Mouse (Mus musculus): ENCODE measurements around the gene Klk1. TPM values are rescaled to one million over a fixed set of nuclear protein-coding genes. Genes with fewer than 3 reads are reported as not detected.

The Klk1 gene
- polyA plus RNA-seq, 1 experiment: not detected

DNA sequence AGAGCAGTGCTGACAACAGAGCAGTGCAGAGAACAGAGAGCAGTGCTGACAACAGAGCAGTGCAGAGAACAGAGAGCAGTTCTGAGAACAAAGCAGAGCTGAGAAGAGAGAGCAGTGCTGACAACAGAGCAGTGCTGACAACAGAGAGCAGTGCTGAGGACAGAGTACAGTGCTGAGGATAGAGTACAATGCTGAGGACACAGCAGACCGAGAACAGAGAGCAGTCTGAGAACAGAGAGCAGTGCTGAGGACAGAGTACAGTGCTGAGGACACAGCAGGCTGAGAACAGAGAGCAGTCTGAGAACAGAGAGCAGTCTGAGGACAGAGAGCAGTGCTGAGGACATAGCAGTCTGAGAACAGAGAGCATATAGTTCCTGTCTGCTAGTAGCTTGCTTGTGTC, 15.6 kb downstream of the Klk1 start:
- Histone ChIP-seq H3K79me2 (ENCODE audit: control insufficient read depth, insufficient read depth) (peaks cover 1% of the 10 kb centered on the region), H3K4me2 (ENCODE audit: low read depth) (no peak overlapping the region), H3ac (ENCODE audit: control insufficient read depth, insufficient read length) (no peak overlapping the region), H3K4me3 (no peak overlapping the region), H3K27me3 (ENCODE audit: control insufficient read depth, insufficient read depth, insufficient read length) (peaks cover 21% of the 10 kb centered on the region), H3K36me3 (ENCODE audit: control insufficient read depth, insufficient read depth) (no peaks in the 10 kb centered on the region)
- no peak for TF ChIP-seq MAX (IDR thresholded peaks at IDR 0.05; ENCODE audit: low read depth)
- no peak for TF ChIP-seq POLR2AphosphoS2 (IDR thresholded peaks at IDR 0.05; ENCODE audit: insufficient read length, low read depth)
- TF ChIP-seq SRF (IDR thresholded peaks at IDR 0.05; ENCODE audit: control insufficient read depth, insufficient read length, low read depth): no peak
- no peak for TF ChIP-seq USF1 (IDR thresholded peaks at IDR 0.05; ENCODE audit: low read depth)
- no peak for TF ChIP-seq E2F4 (IDR thresholded peaks at IDR 0.05; ENCODE audit: insufficient read depth)
- no peak for TF ChIP-seq CEBPB (IDR thresholded peaks at IDR 0.05; ENCODE audit: insufficient read depth, poor library complexity, severe bottlenecking)
- no peak for TF ChIP-seq REST (IDR thresholded peaks at IDR 0.05; ENCODE audit: insufficient read depth, insufficient read length)
- TF ChIP-seq MYOG (IDR thresholded peaks at IDR 0.05; ENCODE audit: control insufficient read depth in 1 of 3, insufficient read depth in 1 of 3, insufficient read length in 2 of 3, low read depth in 2 of 3): no peak
- no peak for TF ChIP-seq TCF3 (IDR thresholded peaks at IDR 0.05; ENCODE audit: insufficient read length, low read depth)
- no peak for TF ChIP-seq TCF12 (IDR thresholded peaks at IDR 0.05; ENCODE audit: insufficient read depth, poor library complexity, severe bottlenecking)
- no peak for TF ChIP-seq MYOD1 (IDR thresholded peaks at IDR 0.05; ENCODE audit: control insufficient read depth in 1 of 3, insufficient read length in 2 of 3, low read depth in 2 of 3)
- TF ChIP-seq POLR2A (IDR thresholded peaks at IDR 0.05; ENCODE audit: insufficient read length, low read depth): no peak

DNA sequence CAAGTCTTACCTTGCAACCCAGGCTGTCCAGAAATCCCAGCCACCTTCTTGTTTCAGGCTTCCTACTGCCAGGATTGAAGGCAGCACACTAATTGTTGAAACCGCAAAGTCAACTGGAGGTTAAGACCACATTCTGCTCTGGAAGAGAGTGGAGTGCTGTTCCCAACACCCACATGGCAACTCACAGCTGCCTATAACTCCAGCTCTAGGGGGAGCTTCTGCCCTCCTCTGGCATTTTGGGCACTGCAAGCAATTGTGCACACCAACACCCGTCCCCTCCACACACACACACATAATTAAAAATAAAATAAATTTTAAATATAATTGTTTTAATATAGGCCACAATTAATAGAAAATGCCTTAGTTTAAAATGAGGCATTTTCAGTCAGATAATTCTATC, 16.0 kb downstream of the Klk1 start:
- no peak overlapping the region for H3ac ChIP-seq (ENCODE audit: control insufficient read depth, insufficient read length)
- H3K4me3 ChIP-seq: no peak overlapping the region
- H3K79me2 ChIP-seq (ENCODE audit: control insufficient read depth, insufficient read depth): peaks cover 4% of the 10 kb centered on the region
- TF ChIP-seq POLR2AphosphoS2 (IDR thresholded peaks at IDR 0.05; ENCODE audit: insufficient read length, low read depth): no peak
- TF ChIP-seq REST (IDR thresholded peaks at IDR 0.05; ENCODE audit: insufficient read depth, insufficient read length): no peak
- no peak for TF ChIP-seq SRF (IDR thresholded peaks at IDR 0.05; ENCODE audit: control insufficient read depth, insufficient read length, low read depth)
- no peak for TF ChIP-seq MAX (IDR thresholded peaks at IDR 0.05; ENCODE audit: low read depth)
- TF ChIP-seq TCF12 (IDR thresholded peaks at IDR 0.05; ENCODE audit: insufficient read depth, poor library complexity, severe bottlenecking): no peak
- no peak for TF ChIP-seq USF1 (IDR thresholded peaks at IDR 0.05; ENCODE audit: low read depth)
- H3K36me3 ChIP-seq (ENCODE audit: control insufficient read depth, insufficient read depth): no peaks in the 10 kb centered on the region
- no peak overlapping the region for H3K4me2 ChIP-seq (ENCODE audit: low read depth)
- peaks cover 16% of the 10 kb centered on the region for H3K27me3 ChIP-seq (ENCODE audit: control insufficient read depth, insufficient read depth, insufficient read length)

- no peak for TF ChIP-seq TCF12 (IDR thresholded peaks at IDR 0.05; ENCODE audit: insufficient read depth, poor library complexity, severe bottlenecking)
- TF ChIP-seq POLR2AphosphoS2 (IDR thresholded peaks at IDR 0.05; ENCODE audit: insufficient read length, low read depth): no peak
- TF ChIP-seq TCF3 (IDR thresholded peaks at IDR 0.05; ENCODE audit: insufficient read length, low read depth): no peak
- no peak for TF ChIP-seq REST (IDR thresholded peaks at IDR 0.05; ENCODE audit: insufficient read depth, insufficient read length)
- no peak for TF ChIP-seq USF1 (IDR thresholded peaks at IDR 0.05; ENCODE audit: low read depth)
- no peak overlapping the region for H3ac ChIP-seq (ENCODE audit: control insufficient read depth, insufficient read length)
These were observed 18.9 kb downstream of the Klk1 start for GRCm38 (mm10) chr7:44244080-44244479.

GRCm38 (mm10) chr7:44246055-44246983, 21.2 kb downstream of the Klk1 start, which contains the start of the genes 1700028J19Rik and 2410002F23Rik:
Gene 1700028J19Rik, minus strand, starts transcription at chr7:44246695.
Gene 2410002F23Rik, plus strand, starts transcription at chr7:44246722.
- no peaks in the 10 kb centered on the region for H3K27me3 ChIP-seq (ENCODE audit: control insufficient read depth, insufficient read depth, insufficient read length)
- H3K79me2 ChIP-seq (ENCODE audit: control insufficient read depth, insufficient read depth): peaks cover 31% of the 10 kb centered on the region
- peak within 1 kb of the TSS; percentile 89 for H3K4me2 ChIP-seq (ENCODE audit: low read depth)
- H3K36me3 ChIP-seq (ENCODE audit: control insufficient read depth, insufficient read depth): peaks cover 20% of the 10 kb centered on the region
- H3ac ChIP-seq (ENCODE audit: control insufficient read depth, insufficient read length): peak within 1 kb of the TSS; percentile 61
- peak within 1 kb of the TSS; percentile 93 for H3K4me3 ChIP-seq
- TF ChIP-seq E2F4 (IDR thresholded peaks at IDR 0.05; ENCODE audit: insufficient read depth): peak; percentile 60
- TF ChIP-seq TCF3 (IDR thresholded peaks at IDR 0.05; ENCODE audit: insufficient read length, low read depth): no peak
- peak; percentile 100 for TF ChIP-seq POLR2AphosphoS2 (IDR thresholded peaks at IDR 0.05; ENCODE audit: insufficient read length, low read depth)
- no peak for TF ChIP-seq SRF (IDR thresholded peaks at IDR 0.05; ENCODE audit: control insufficient read depth, insufficient read length, low read depth)
- peak; percentile 100 for TF ChIP-seq MAX (IDR thresholded peaks at IDR 0.05; ENCODE audit: low read depth)
- peak in 2 of 3 experiments; percentile 2 to 19 for TF ChIP-seq MYOD1 (IDR thresholded peaks at IDR 0.05; ENCODE audit: control insufficient read depth in 1 of 3, insufficient read length in 2 of 3, low read depth in 2 of 3)
- peak; percentile 100 for TF ChIP-seq POLR2A (IDR thresholded peaks at IDR 0.05; ENCODE audit: insufficient read length, low read depth)
- TF ChIP-seq MYOG (IDR thresholded peaks at IDR 0.05; ENCODE audit: control insufficient read depth in 1 of 3, insufficient read depth in 1 of 3, insufficient read length in 2 of 3, low read depth in 2 of 3): peak in 1 of 3 experiments; percentile 39

More at GRCm38 (mm10) chr7:44244080-44244479, 18.9 kb downstream of the Klk1 start:
- H3K4me2 ChIP-seq (ENCODE audit: low read depth): no peak overlapping the region
- peaks cover 7% of the 10 kb centered on the region for H3K27me3 ChIP-seq (ENCODE audit: control insufficient read depth, insufficient read depth, insufficient read length)
- peaks cover 6% of the 10 kb centered on the region for H3K36me3 ChIP-seq (ENCODE audit: control insufficient read depth, insufficient read depth)
- H3K79me2 ChIP-seq (ENCODE audit: control insufficient read depth, insufficient read depth): peaks cover 29% of the 10 kb centered on the region
- H3K4me3 ChIP-seq: no peak overlapping the region

Data from myocyte (in vitro differentiated cells).